Mouse (Mus musculus) yolk sac, embryonic 10.5 days (tissue): ENCODE measurements around the gene Trim66.
A peak's percentile ranks its signal among the peaks of the same experiment; 100 is the strongest.

Experiments
- DNase-seq: peaks from one replicate; pipeline ENCODE4 v3.0.0-alpha.2; 2017; ENCODE audit warnings: low spot score

The Trim66 gene

DNA sequence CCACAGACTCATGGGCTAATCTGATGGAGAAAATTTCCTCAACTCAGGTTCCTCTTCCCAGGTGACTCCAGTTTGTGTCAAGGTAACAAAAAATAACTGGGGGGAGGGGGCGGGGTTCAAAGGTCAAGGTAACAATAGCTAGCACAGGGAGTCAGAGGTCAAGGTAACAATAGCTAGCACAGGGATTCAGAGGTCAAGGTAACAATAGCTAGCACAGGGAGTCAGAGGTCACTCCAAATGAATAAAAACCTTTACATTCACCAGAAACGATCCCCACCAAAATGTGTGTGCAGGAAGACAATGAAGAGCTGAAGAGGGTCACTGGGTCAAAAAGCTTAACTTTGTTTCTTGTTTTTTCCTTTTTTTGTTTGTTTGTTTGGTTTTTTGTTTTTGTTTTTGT lies 59.9 kb downstream of the Trim66 start:
- DNase-seq, result no peak

DNA sequence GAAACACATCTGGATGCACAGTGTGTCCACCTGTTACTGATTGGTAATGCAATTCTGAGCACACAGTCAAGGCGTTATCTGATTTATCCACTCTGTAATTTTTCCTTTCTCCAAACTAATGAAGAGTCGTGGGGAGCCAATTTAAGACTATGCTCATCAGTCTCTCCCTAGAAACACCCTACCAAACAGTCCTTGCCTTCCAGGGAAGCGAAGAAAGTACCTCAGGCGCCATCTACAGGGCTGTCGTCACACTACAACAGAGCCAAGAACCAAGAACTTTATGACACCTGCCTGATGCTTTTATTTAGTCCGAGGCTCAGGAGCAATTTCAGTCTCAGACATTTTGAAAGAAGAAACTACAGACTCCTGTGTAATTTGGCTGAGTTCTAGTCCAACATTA lies 62.9 kb downstream of the Trim66 start:
- DNase-seq, result no peak

DNA sequence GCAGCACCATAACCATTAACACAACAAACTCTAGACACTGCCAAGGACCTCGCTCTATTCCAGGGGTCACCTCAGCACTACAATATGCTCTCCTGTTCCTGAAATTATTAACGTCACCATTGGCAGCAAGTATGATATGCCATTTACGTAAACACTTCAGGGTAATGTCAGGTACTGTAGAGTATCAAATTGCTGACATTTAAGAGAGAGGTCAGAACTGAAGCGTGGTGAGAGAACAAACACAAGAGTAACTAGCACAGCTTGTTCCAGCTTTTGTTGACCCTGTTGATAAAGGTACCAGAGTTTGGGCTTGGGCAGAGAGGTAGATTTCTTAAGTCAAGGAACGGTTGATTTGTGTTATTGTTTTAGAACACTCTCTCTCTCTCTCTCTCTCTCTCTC lies 65.2 kb downstream of the Trim66 start:
- DNase-seq, result no peak

DNA sequence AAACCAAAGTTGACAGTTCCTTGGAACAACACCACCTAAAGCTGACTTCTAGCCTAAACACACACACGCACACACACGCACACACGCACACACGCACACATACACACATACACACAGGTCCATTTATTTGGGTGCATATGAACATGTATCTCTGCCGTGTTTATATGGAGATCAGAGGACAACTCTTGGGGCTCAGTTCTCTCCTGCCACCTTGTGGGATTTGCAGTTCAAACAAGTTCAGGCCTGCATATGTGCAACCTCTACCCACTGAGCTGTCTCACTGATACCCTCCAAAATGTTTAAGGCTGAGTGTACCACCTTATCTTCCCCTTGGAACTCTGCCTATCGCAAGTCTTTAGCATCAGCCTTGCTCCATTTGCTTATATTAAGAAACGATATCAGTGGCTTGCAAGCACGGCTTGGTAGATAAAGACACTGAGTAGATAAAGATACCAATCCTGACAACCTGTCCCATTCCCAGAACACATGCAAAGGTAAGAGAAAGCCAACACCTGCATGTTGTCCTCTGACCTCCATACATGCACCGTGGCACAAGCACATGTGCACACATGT lies 67.2 kb downstream of the Trim66 start:
- no peak for DNase-seq

DNA sequence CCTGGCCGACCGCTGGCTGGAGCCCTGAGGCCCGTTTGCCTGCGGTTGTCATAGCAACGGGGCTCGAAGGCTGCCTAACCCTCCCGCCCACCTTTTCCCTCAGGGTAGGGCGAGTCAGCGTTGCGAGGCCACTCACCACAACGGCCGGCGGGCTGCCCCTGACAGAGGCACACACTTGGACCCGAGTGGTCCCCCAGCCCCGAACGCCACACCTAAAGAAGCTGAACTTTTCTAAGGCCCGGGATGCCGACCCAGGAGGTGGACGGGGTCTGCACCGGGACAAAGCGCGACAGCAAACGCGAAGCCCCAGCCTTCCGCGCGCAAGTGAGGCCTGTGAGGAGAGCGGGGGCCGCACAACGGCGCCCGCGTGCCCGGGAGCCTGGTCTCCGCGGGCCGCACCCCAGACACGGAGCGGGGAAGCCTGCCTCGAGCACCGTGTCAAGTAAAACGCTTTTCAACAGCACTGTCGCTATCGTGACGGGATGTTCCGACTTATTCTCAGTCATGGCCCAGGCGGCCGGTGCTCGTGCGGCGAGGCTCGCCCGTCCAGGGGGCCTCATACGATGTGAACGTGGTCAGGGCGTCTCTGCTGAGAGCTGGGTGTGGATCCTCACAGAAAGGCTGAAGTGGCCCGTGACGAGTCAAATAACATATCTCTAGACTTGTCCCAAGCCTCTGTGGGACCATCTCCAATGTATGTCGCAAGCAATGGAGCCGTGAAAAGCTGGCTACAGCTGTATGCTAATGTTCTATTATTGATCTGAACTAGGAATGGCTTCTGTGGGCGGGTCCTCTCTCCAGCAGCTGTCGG lies 68.9 kb downstream of the Trim66 start, which contains the start of gene Stk33:
TSS of gene Stk33 (minus strand) at position 301 of the 811 bp plus-strand sequence.
- DNase-seq, result peak; percentile 41

DNA sequence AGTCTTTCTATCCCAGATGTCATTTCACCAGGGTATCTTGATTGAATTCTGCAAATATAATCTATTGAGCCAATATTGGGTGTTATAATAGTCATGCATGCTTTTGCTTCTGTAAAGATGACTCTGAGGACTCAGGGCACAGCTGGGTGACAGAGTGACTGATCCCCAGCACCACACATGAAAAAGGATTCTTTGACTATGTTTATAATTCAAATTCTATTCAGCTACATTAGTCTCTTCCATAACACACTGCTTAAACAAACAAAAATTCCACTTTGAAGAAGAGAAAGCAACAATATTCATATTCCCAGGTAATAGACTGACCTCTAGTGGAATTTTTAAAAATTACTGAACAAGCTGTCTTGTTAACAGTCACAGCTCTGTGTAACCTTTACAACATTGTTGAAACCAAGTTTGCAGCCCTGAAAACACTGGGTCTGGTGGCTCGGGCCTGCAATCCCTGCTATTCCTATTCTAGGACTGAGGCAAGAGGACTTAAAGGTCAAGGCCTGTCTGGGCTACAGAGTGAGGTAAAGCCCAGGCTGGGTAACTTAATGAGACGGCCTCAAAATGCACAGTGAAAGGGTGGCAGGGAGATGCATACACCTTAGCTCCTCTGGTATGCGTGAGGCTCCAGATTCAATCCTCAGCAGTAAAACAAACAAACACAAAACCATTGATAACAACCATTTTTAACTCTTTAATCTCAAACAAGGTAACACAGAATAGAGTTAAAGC lies 83.3 kb downstream of the Trim66 start:
- DNase-seq, result no peak

DNA sequence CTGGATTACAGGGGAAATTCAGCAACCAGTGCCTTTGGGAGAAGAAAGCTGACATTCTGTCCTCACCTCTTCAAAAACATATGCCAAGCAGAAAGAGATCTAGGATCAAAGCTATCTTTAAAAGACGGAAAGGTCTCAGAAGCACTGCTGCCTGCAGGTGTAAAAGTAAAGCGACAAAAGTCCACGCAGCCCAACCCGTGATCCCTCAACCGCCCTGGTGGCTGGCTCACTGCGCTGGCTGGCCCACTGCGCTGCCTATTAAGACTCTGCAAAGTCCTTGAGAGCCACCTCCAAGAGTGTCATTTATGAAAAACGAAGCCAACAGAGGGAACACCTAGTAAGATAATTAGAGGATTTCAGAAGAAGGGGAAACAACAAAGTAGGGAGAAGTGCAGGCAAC lies 85.1 kb downstream of the Trim66 start:
- DNase-seq, result no peak

DNA sequence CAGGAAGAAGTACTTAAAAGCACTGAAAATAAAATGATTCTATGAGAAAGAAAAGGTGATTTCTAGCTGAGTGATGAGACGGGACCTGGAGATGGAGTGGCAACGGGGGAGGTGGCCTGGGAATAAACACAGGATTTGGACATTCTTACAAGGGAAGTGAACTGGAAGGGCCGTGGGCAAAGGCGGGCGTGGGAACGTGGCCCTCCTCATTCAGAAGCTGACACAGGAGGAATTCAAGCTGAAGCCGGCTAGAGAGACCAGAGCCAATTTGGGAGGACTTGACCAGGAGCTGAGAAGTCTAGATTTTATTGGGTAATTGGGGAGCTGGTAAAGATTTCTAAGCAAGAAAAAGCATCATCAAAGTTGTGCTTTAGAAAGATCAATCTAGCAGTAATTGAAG lies 102.4 kb downstream of the Trim66 start:
- DNase-seq, result no peak

DNA sequence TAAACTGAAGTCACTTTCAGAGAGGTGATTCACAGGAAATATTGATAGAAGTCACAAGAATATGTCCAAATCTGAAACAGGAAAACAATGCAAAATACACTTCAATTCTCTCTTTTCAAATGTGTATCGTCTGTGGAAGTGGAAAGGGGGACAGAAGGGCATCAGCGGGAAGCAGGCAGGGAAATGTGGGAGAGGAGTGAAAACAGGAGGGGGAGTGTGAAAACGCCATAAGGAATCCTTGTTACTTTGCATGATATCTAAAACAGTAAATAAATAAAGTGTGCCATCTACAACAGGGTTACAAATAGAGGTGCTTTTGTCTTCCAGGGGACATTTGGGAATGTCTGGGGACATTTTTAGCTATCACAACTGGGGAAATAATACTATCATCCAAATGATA lies 108.6 kb downstream of the Trim66 start:
- DNase-seq, result no peak
